Mouse (Mus musculus): Measurements from ENCODE around the gene Abhd11.

- TF ChIP-seq POLR2A (IDR thresholded peaks at IDR 0.05; ENCODE audit: insufficient read depth, low read depth, low read length) (no peak), CTCF (IDR thresholded peaks at IDR 0.05; ENCODE audit: insufficient read depth, low read depth, low read length) (no peak)
These were observed 19.2 kb upstream of the Abhd11 start for GRCm38 (mm10) chr5:134989741-134990140.

Data from olfactory bulb, adult 2 months (tissue).